In genomic region chr9:71018206-71018605, GRCm38 (mm10) we compare ENCODE assay signal across 23 mouse cellular contexts.
DNase-seq lines count a peak whose midpoint lies in the region; ATAC-seq and TF ChIP-seq lines count a peak whose summit lies in the region.
"Had no signal": no experiment of that assay in that cellular context is flagged by ENCODE, and none has a peak within 500 bp of the region (broad histone marks: within the 10 kb centered on the region; RNA-seq: fewer than 3 reads in every experiment).

No protein-coding gene starts in this region.

- no peak for TF ChIP-seq CTCF in left cerebral cortex, adult 2 months (IDR thresholded peaks at IDR 0.05)
- TF ChIP-seq CTCF in bone marrow, adult 2 months (IDR thresholded peaks at IDR 0.05; ENCODE audit: control insufficient read depth, insufficient read depth, low read length) = no peak

- peak overlapping the region; percentile 60 for H3K27ac ChIP-seq in left cerebral cortex, adult 2 months
- peak overlapping the region; percentile 11 for H3K27ac ChIP-seq in bone marrow, adult 2 months (ENCODE audit: control insufficient read depth, insufficient read depth, low read depth, low read length, poor library complexity)
- H3K27ac ChIP-seq: embryonic facial prominence, embryonic 15.5 days; forebrain, embryonic 10.5 days; hindbrain, embryonic 12.5 days; intestine, embryonic 15.5 days had no signal

- H3K36me3 ChIP-seq in splenic B cell, adult 2 months (ENCODE audit: control insufficient read depth, insufficient read depth, low read length, poor library complexity, severe bottlenecking) = no peaks in the 10 kb centered on the region
- H3K36me3 ChIP-seq: embryonic facial prominence, embryonic 15.5 days; forebrain, embryonic 10.5 days; G1E; heart, embryonic 12.5 days; hindbrain, embryonic 12.5 days; intestine, embryonic 15.5 days had no signal

- no peak for ATAC-seq in cerebellum, adult (ENCODE audit: insufficient number of reproducible peaks, low FRiP score, low TSS enrichment)
- ATAC-seq: activated CD4-positive, CD25-positive, alpha-beta regulatory T cell, adult 4 months; forebrain, embryonic 14.5 days; intestine, embryonic 15.5 days had no signal

- H3K27me3 ChIP-seq in splenic B cell, adult 2 months (ENCODE audit: control insufficient read depth, insufficient read depth, low read length, poor library complexity, severe bottlenecking) = no peaks in the 10 kb centered on the region
- H3K27me3 ChIP-seq: embryonic facial prominence, embryonic 15.5 days; heart, embryonic 12.5 days; hindbrain, embryonic 12.5 days; intestine, embryonic 15.5 days had no signal

- intact Hi-C loops in left cerebral cortex, adult 2 months (cut with DNase I) = loop anchor here (5.0 kb wide), 2 partner anchors 51 to 59 kb away; no protein-coding TSS in a partner anchor
- intact Hi-C loops in left cerebral cortex, postnatal 4 days (cut with DNase I) = no loop called here

- no peak for TF ChIP-seq POLR2A in bone marrow, adult 2 months (IDR thresholded peaks at IDR 0.05; ENCODE audit: borderline replicate concordance, control insufficient read depth, low read depth, low read length)

- 77% methylated on average over 9 of the region's 9 CpGs for WGBS in bone marrow, adult 2 months

- no peaks in the 10 kb centered on the region; the same call in none of the 2 replicates for H3K4me1 ChIP-seq in bone marrow, adult 2 months (ENCODE audit: control insufficient read depth, insufficient read depth, low read length)
- H3K4me1 ChIP-seq: embryonic facial prominence, embryonic 15.5 days; heart, embryonic 12.5 days; hindbrain, embryonic 12.5 days; intestine, embryonic 15.5 days had no signal

- no peak for DNase-seq in left cerebral cortex, adult 2 months (ENCODE audit: extremely low spot score in 1 of 2, low spot score in 2 of 2)
- no peak for DNase-seq in left cerebral cortex, postnatal 4 days
- DNase-seq in spleen, postnatal 36 days (ENCODE audit: low spot score in 2 of 2) = peak; percentile 43 to 46
- no peak for DNase-seq in spleen, adult 12 weeks (ENCODE audit: low spot score)
- peak; percentile 13 for DNase-seq in splenic B cell, adult 2 months (ENCODE audit: low read depth, low spot score)
- no peak for DNase-seq in heart, postnatal 4 days
- DNase-seq: adrenal gland, postnatal 25 days; cerebellum, adult 18-20 months; cerebellum, adult 9-11 months; cerebellum, postnatal 36 days; gastrocnemius, postnatal 14 days; heart, postnatal 36 days had no signal

- no peak overlapping the region for H3K4me3 ChIP-seq in left cerebral cortex, adult 2 months
- no peak overlapping the region for H3K4me3 ChIP-seq in bone marrow, adult 2 months (replicated peaks; ENCODE audit: control insufficient read depth, low read depth, low read length)
- H3K4me3 ChIP-seq: embryonic facial prominence, embryonic 15.5 days; erythroblast, embryonic 14.5 days; forebrain, embryonic 10.5 days; heart, embryonic 12.5 days; hindbrain, embryonic 12.5 days; intestine, embryonic 15.5 days had no signal

Comparison
In these comparisons a context has a peak if more than half of its experiments do, and no peak if none do; other contexts are left out.
1. DNase-seq: peak in spleen, postnatal 36 days (2 of 2) and splenic B cell, adult 2 months (single experiment); none in left cerebral cortex, adult 2 months (0 of 2), left cerebral cortex, postnatal 4 days (single experiment), spleen, adult 12 weeks (single experiment) and heart, postnatal 4 days (single experiment).